Mouse (Mus musculus): Measurements from ENCODE around the gene Gif.

Gif gene

DNA sequence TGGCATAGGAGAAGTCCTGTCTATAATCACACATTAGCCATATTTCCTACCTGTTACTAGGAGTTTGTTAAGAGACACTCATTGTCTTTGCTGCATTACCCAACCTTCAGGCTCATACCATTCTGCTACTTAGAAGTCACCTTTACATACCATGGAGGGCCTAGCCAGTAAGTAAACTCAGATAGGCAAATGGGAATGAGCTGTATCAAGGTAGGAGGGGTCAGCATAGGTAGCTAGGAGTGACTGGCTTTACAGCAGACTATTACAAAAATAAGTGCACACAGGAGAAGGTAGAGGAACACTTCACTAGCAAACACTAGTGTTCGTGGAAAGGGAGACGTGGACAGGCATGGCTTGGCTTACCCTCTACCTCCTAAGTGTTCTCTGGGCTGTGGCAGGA, at the start of gene Gif:
Gene Gif, plus strand, starts transcription at position 257 of the 400 bp plus-strand sequence.
- DNase-seq (ENCODE audit: low spot score) = no peak

DNA sequence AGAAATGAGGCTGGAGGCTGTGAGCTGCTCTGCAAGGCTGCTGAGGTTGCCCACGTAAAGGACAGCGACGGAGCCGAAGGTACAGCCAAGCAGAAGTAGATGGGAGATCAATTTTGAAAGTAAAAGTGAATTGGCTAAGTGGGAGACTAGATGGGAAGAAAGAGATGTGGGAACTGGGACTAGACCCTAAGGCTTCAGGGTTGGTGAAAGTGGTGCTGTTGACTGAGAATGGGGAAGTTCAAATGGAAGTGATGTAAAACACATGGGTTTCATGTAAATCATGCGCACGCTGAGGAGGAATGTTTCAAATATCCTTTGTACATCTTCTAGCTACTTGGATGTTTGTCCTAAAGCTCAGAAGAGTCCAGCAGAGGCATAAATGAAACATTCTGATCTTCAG, 49.0 kb upstream of the Gif start:
- DNase-seq (ENCODE audit: low spot score) = no peak

DNA sequence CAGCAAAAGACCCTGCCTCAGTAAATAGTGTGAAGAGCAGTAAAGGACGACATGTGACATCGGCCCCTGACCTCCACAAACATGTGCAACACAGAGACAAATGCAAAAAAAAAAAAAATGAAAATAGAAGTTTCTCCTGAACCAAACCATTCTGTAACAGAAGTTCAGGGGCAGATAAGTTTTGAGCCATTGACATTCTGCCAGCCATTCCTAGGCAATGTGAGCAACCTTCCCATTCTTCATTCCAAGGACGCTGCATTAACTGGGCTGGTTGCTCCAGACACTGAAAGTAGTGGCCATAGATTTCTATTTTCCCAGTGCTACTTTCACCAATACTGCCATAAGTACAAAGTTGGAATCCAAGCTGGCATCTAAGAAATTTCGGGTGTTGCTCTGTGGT, 34.9 kb upstream of the Gif start:
- DNase-seq (ENCODE audit: low spot score) = no peak

DNA sequence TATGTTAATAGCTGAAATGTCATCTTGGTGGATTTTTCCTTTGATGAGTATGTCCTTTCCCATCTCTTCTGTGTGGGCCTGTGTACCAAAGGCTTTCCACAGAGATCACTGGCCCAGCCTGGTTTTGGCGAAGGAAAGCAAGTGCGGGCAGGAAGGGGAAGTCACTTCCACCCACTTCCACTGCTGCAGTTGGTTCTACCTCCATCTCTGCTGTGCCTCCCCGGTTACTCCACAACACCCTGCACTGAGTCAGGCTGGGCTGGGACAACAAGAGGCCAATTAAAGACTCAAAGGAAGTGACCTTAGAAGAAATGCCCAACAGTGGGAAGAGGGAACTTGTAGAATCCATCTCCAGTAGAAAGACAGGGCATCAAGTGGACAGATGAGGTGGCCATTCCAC, 27.3 kb upstream of the Gif start:
- no peak for DNase-seq (ENCODE audit: low spot score)

GRCm38 (mm10) chr19:11723870-11724269, 23.5 kb upstream of the Gif start:
- no peak for DNase-seq (ENCODE audit: low spot score)

DNA sequence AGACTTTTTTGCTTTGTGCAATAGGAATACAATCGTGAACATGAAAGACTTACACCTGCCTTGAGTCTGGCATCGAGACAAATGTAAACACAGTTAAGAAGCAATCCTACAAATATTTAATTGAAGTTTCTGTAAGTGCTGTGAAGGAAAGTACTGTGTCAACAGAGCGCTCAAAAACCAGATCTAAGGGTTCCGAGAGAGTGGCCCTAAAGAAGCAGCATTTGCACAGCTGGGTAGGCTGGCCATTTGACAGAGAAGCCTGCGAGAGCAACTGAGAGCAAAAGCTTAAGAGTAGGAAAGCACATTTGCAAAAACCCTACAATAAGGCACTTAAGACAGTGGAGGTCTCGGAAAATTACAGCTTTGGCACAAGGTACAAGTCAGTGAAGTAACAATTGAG, 23.1 kb upstream of the Gif start:
- no peak for DNase-seq (ENCODE audit: low spot score)

DNA sequence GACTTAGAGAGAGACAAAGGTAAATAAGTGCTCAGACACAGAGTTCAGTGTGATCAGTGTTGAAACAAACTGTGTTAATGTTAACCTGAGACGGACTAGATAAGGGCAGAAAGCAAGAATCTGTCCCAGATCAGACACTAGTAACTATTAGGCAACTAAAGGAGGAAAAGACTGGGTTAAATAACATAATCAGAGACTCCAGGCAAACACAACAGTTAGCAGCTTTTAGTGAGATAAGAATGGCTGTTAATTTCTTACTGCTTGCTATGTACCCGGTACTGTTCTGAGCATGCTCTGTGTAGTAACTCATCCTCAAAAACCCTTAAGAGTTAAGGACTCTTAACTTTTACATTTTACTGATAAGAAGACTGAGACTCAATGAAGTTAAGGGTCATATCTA, 21.4 kb upstream of the Gif start:
- no peak for DNase-seq (ENCODE audit: low spot score)

DNA sequence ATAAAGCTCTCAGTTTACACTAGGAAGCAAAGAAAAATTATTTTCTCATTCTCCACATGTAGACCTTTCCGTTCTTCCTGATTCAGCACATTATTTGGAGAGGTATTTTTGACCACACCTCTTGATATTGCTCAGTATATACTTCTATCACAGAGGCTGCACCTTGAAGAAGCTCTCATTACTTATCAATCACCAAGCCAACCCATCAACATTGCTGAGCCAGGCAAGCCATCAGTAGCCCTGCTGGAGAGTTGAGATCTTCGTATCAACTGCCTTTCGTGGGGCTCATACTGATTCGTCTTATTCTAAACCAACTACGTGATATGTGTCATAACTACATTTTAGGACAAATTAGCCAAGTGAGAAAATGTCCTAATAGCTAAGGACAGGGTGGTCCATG, 20.1 kb upstream of the Gif start:
- no peak for DNase-seq (ENCODE audit: low spot score)

DNA sequence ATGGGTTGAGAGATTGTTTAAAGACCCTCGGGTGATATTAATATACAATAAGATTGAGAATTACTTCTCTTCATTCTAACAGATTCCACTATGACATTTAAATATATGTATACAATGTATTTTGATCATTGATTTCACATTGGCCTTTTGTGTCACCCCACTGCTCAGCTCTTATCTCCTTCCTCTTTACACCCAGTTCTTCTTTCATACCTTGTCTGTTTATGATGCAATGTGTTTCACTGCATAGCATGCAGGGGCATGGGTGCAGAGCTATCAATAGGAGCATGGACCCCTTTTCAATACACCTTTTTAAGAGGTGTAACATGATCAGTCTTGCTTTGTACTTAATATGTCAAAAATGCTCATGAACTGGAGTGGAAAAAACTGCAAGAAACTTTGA, 17.1 kb upstream of the Gif start:
- no peak for DNase-seq (ENCODE audit: low spot score)

DNA sequence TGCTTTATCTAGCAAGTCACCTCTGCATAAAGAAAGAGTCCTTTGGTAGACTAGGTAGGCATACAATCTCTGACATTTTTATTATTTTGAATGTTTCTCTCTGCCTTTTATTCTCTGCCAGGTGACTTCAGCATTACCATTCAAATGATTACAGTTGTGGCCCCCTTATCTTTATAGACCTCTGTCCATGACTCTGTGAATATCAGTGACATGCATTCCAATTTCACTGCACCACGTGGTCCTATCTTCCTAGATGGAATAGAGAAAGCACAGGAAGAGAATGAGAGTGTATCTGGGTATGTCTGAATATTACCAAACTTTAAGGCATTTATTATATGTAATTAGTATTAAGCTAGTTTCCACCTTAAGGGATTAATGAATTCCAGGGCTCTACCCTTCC, 10.9 kb upstream of the Gif start:
- no peak for DNase-seq (ENCODE audit: low spot score)

DNA sequence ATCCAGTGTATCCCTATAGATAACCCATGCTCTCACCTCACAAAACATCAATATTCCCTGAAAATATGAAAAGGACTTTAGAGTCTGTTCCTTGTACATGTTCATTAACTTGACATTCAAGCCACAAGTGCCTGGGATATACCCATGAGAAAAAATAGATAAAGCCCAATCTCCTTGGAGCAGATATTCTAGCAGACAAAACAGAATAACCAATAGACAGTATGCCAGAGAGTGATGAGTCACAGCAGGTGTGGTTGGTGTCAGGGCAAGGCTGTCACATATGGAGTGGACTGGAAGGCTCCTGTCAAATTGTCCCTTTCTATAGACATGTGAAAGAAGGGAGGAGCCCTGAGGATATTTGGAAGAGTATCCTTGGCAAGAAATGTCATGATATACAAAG, 1.7 kb upstream of the Gif start:
- DNase-seq (ENCODE audit: low spot score) = no peak

GRCm38 (mm10) chr19:11765059-11765458, 17.7 kb downstream of the Gif start:
- DNase-seq (ENCODE audit: low spot score) = no peak

GRCm38 (mm10) chr19:11766413-11766812, 19.1 kb downstream of the Gif start:
- DNase-seq (ENCODE audit: low spot score) = no peak

GRCm38 (mm10) chr19:11768163-11768562, 20.8 kb downstream of the Gif start:
- peak; percentile 59 for DNase-seq (ENCODE audit: low spot score)

DNA sequence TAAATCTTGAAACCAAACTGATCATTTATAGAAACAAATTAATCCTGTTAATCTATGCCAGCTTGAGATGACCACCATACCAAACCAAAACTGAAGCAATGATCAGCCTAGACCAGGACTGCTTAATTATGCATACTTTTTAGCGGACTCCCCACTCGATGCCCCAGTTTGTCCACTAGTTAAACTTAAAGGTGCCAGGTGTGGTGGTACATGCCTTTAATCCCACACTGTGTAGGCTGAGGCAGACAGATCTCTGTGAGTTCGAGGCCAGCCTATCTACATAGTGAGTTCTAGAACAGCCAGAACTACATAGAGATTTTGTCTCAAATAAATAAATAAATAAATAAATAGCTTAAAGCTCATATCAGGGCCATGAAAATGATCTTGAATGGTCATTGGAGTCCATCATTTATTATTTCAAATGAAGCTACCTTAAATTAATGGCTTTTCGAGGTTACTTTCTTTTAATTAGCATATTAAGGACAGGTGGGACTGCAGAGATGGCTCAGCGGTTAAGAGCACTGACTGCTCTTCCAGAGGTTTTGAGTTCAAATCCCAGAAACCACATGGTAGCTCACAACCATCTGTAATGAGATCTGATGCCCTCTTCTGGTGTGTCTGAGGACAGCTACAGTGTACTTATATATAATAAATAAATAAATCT, 22.0 kb downstream of the Gif start:
- DNase-seq (ENCODE audit: low spot score) = no peak

DNA sequence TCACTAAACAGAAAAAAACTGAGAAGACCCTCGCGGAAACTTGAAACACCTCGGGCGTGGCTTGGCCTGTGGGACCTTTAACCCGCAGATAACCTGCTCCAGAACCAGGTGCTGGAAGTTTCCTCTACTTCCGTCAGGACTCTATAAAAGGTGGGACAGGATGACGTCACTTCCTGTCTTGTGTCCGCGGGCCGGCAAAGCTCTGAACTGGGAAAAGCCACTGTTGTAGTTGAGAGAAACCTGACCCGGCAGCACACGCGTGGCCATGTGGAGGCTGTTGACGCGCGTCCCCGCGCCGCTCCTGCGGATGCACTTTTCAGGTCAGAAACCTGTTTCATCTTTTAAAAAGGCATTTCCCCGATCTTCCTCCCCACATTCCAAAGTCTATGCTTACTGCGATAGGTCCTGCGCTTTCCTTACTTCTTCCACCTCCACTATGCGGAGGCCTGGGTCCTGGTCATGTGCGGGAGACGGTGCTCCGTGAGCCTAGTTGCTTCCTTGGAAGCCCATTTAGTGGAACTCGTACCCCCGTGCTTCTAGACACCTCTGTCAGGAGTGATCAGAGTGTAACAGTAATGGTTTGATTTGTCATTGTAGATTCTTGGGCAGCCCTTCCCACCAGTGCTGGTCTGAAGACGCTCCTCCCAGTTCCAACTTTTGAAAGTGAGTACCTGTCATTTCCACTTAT, 23.0 kb downstream of the Gif start, which contains the start of gene Mrpl16:
Gene Mrpl16, plus strand, starts transcription at position 187 of the 688 bp plus-strand sequence.
- DNase-seq (ENCODE audit: low spot score) = peak; percentile 87

DNA sequence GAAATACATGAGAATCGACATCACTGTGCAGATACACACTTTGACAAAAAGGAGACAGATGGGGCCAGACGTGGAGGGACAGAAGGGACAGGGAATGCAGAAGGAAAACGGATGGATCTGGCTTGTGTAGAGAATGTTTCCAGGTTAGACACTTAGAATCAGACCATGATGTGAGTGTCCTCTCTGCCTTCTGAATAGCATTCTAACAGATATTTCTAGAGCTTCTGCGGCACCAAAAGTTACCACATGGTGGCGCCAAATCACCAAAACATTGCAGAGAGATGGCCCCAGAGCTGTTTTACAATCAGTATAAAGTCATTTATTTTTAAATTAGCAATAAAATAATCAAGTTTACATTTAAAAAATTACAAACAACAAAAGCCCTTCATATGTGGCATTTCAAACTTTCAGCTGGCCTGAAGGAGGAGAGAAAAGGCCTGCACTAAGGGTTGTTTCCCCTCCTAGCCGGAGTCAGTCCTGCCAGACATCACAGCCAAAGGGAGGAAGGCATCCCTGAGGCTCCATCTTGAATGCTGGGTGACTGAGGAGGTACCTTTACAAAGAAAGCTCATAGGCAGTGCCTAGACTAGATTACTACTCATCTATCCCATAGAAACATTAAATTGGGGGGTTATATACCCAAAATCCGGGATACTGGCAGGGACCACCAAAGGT, 30.0 kb downstream of the Gif start:
- DNase-seq (ENCODE audit: low spot score) = peak; percentile 38

DNA sequence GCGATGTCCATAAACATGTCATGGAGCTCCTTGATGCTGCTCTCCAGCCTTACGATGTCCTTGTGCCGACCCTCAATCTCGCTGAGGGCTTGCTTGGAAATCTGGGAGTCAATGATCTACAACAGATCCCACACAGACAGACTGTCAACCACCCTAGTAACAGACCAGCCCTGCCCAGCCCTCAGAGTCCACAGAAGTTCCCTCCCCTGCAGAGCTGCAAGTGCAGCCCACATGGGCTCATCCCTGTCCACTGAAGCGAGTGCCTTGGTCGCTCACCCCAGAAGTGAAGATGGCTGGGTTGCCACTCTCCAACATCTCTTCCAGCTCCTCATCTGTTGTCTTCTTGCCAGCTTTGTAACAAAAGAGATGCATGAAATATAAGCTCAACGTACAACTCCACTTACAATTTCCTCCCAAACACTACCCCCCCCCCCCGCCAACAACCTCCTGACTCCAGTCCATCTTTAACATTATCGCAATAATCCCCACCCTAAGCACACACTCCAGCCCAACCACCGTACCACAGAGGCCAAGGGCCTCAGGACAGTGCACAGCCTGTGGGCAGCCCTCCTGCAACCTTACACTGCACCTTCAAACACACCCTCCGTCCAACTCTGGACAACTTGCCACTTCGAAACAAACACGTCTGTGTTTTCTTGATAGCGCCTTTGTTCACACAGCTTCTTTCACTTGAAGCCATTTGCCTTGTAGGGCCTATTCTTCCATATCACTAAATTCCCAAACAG, 38.2 kb downstream of the Gif start:
- DNase-seq (ENCODE audit: low spot score) = no peak

DNA sequence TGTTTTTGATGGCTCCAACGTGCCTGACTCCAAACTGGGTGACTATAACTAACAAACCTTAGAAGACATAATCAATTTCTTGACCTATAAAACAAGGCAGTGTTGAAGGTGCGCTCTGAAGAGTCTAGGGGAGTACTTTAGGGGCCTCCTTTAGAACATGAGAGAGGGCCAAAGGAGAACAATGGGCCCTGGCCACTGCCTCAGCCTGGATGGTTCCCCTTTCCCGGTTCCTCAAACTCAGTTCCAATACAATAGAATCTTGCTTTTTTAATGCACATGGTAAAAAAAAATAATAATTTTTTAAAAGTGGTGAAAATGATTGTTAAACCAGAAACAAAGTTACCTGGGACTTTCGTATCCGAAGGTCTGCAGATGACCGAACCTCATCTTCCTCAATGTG, 40.5 kb downstream of the Gif start:
- DNase-seq (ENCODE audit: low spot score) = no peak

DNA sequence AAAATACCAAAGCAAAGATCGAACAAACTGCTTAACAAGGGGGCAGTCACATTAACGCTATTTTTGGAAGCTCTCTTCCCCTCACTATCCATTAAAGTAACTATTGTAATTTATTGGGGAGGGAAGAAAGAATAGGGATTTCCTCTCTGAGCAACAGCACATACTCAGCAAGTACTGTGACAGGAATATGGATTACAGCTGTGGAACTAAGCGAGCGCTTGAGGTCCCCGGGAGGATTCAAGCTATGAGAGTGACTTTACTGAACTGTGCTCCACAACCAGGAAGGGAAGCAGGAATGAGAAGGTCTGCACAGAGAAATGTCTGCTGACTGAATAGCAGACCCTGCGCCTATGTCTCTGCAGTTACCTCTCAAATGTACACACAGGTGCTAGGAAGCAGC, 41.5 kb downstream of the Gif start:
- DNase-seq (ENCODE audit: low spot score) = no peak

GRCm38 (mm10) chr19:11791825-11792224, 44.5 kb downstream of the Gif start:
- no peak for DNase-seq (ENCODE audit: low spot score)

GRCm38 (mm10) chr19:11793741-11794359, 46.5 kb downstream of the Gif start:
- no peak for DNase-seq (ENCODE audit: low spot score)

Data from T-cell, adult 2 months (primary cell).